Mouse (Mus musculus): ENCODE data around the gene Steap3. TPM values are rescaled to one million over a fixed set of nuclear protein-coding genes. Genes with fewer than 3 reads are reported as not detected.

Gene Steap3
- polyA plus RNA-seq, 1 experiment from 2014 or later, result 2.1 TPM

- H3K9ac ChIP-seq (ENCODE audit: low read length), result no peak overlapping the region
- no peaks in the 10 kb centered on the region for H3K27me3 ChIP-seq (replicated peaks; ENCODE audit: control insufficient read depth, insufficient read depth, low read length)
- H3K9me3 ChIP-seq (replicated peaks; ENCODE audit: control insufficient read depth, low read length), result no peaks in the 10 kb centered on the region
- H3K4me2 ChIP-seq (ENCODE audit: low read length), result no peak overlapping the region
- no peaks in the 10 kb centered on the region for H3K36me3 ChIP-seq (ENCODE audit: control insufficient read depth, insufficient read depth, low read length)
- H3K27ac ChIP-seq (ENCODE audit: low read depth, low read length), result no peak overlapping the region
- ATAC-seq, result no peak
- H3K4me3 ChIP-seq (ENCODE audit: low read depth, low read length), result no peak overlapping the region
- no peaks in the 10 kb centered on the region for H3K4me1 ChIP-seq (ENCODE audit: control insufficient read depth, insufficient read depth, low read length)
- WGBS, result 59% methylated on average over 9 of the region's 9 CpGs
- DNase-seq (ENCODE audit: low spot score), result no peak
Observed at GRCm38 (mm10) chr1:120258744-120259143, 13.8 kb downstream of the Steap3 start.

GRCm38 (mm10) chr1:120258245-120258644, 14.3 kb downstream of the Steap3 start:
- Histone ChIP-seq H3K9ac (ENCODE audit: low read length) (no peak overlapping the region), H3K4me3 (ENCODE audit: low read depth, low read length) (no peak overlapping the region), H3K27me3 (replicated peaks; ENCODE audit: control insufficient read depth, insufficient read depth, low read length) (no peaks in the 10 kb centered on the region), H3K4me1 (ENCODE audit: control insufficient read depth, insufficient read depth, low read length) (no peaks in the 10 kb centered on the region), H3K4me2 (ENCODE audit: low read length) (no peak overlapping the region), H3K36me3 (ENCODE audit: control insufficient read depth, insufficient read depth, low read length) (no peaks in the 10 kb centered on the region), H3K27ac (ENCODE audit: low read depth, low read length) (no peak overlapping the region), H3K9me3 (replicated peaks; ENCODE audit: control insufficient read depth, low read length) (no peaks in the 10 kb centered on the region)
- DNase-seq (ENCODE audit: low spot score), result no peak
- no peak for ATAC-seq
- WGBS, result 78% methylated on average over 8 of the region's 8 CpGs

- WGBS, result 82% methylated on average over 6 of the region's 6 CpGs
- Histone ChIP-seq H3K36me3 (ENCODE audit: control insufficient read depth, insufficient read depth, low read length) (no peaks in the 10 kb centered on the region), H3K27me3 (replicated peaks; ENCODE audit: control insufficient read depth, insufficient read depth, low read length) (no peaks in the 10 kb centered on the region), H3K27ac (ENCODE audit: low read depth, low read length) (no peak overlapping the region), H3K4me1 (ENCODE audit: control insufficient read depth, insufficient read depth, low read length) (no peaks in the 10 kb centered on the region), H3K4me3 (ENCODE audit: low read depth, low read length) (no peak overlapping the region), H3K4me2 (ENCODE audit: low read length) (no peak overlapping the region), H3K9ac (ENCODE audit: low read length) (no peak overlapping the region), H3K9me3 (replicated peaks; ENCODE audit: control insufficient read depth, low read length) (no peaks in the 10 kb centered on the region)
- ATAC-seq, result no peak
- DNase-seq (ENCODE audit: low spot score), result no peak
Observed at GRCm38 (mm10) chr1:120253751-120254150, 18.8 kb downstream of the Steap3 start.

DNA sequence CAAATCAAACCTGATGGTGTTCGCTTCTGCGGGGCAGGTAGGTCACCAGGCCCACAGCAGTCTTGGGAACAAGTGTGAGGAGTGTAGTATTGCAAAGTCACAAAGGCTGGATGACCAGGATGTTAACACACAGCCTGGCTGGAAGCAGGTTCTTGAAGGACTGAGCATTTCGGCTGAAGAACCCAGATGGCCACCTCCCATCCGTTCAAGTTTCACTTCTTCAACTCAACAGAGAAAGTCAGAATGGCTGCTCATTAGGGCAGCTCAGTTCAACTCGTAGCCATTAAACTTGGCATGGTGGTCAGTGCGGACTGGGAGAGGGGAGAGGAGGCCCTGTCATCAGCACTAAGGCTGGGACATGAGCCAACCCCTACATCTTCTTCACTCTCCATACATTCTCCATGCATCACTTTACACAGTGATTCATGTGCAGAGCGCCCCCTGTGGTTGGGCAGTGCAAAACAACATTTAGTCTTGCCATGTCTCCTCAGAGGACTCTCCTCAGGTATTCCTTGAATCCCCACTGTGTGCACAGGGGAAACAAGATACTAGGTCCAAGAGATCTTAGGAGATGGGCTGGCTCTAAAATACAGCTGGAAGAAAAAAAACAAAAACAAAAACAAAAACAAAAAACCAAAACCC, 19.9 kb downstream of the Steap3 start:
- no peak overlapping the region for H3K9ac ChIP-seq (ENCODE audit: low read length)

GRCm38 (mm10) chr1:120251193-120251592, 21.3 kb downstream of the Steap3 start:
- no peak for ATAC-seq
- no peak overlapping the region for H3K9ac ChIP-seq (ENCODE audit: low read length)
- H3K4me1 ChIP-seq (ENCODE audit: control insufficient read depth, insufficient read depth, low read length), result no peaks in the 10 kb centered on the region
- no peaks in the 10 kb centered on the region for H3K9me3 ChIP-seq (replicated peaks; ENCODE audit: control insufficient read depth, low read length)
- no peak overlapping the region for H3K4me2 ChIP-seq (ENCODE audit: low read length)
- H3K4me3 ChIP-seq (ENCODE audit: low read depth, low read length), result no peak overlapping the region
- WGBS, result 96% methylated on average over 1 of the region's 1 CpGs
- H3K27me3 ChIP-seq (replicated peaks; ENCODE audit: control insufficient read depth, insufficient read depth, low read length), result no peaks in the 10 kb centered on the region
- H3K27ac ChIP-seq (ENCODE audit: low read depth, low read length), result no peak overlapping the region
- no peaks in the 10 kb centered on the region for H3K36me3 ChIP-seq (ENCODE audit: control insufficient read depth, insufficient read depth, low read length)
- DNase-seq (ENCODE audit: low spot score), result no peak

More for the DNA sequence above, 19.9 kb downstream of the Steap3 start:
- Histone ChIP-seq H3K4me3 (ENCODE audit: low read depth, low read length) (no peak overlapping the region), H3K36me3 (ENCODE audit: control insufficient read depth, insufficient read depth, low read length) (no peaks in the 10 kb centered on the region), H3K9me3 (replicated peaks; ENCODE audit: control insufficient read depth, low read length) (no peaks in the 10 kb centered on the region), H3K27me3 (replicated peaks; ENCODE audit: control insufficient read depth, insufficient read depth, low read length) (no peaks in the 10 kb centered on the region), H3K4me1 (ENCODE audit: control insufficient read depth, insufficient read depth, low read length) (no peaks in the 10 kb centered on the region), H3K4me2 (ENCODE audit: low read length) (no peak overlapping the region), H3K27ac (ENCODE audit: low read depth, low read length) (no peak overlapping the region)
- DNase-seq (ENCODE audit: low spot score) (no peak), ATAC-seq (no peak)
- WGBS, result 90% methylated on average over 7 of the region's 7 CpGs

DNA sequence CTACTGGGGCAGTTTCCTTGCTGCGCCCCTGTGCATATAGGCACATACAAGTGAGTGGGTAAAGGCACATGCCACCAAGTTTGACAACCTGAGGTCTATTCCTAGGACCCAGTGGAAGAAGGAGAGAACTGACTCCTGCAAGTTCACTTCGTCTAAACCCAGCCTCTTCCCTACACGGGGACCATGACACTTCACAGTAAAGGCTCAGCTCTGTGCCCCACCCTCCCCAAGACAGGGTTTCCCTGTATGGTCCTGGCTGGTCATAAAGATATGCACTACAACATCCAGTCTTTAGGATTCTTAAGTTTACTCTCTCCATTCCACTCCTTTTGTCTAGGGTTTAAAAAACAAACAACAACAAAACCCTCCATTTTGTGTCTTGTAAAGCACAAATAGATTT, 21.9 kb downstream of the Steap3 start:
- no peak overlapping the region for H3K4me2 ChIP-seq (ENCODE audit: low read length)
- 88% methylated on average over 3 of the region's 3 CpGs for WGBS

GRCm38 (mm10) chr1:120249842-120250241, 22.7 kb downstream of the Steap3 start:
- no peak overlapping the region for H3K4me3 ChIP-seq (ENCODE audit: low read depth, low read length)
- no peak for ATAC-seq
- no peaks in the 10 kb centered on the region for H3K36me3 ChIP-seq (ENCODE audit: control insufficient read depth, insufficient read depth, low read length)
- no peaks in the 10 kb centered on the region for H3K9me3 ChIP-seq (replicated peaks; ENCODE audit: control insufficient read depth, low read length)
- no peak overlapping the region for H3K4me2 ChIP-seq (ENCODE audit: low read length)
- no peak for DNase-seq (ENCODE audit: low spot score)
- no peaks in the 10 kb centered on the region for H3K27me3 ChIP-seq (replicated peaks; ENCODE audit: control insufficient read depth, insufficient read depth, low read length)
- H3K27ac ChIP-seq (ENCODE audit: low read depth, low read length), result no peak overlapping the region
- no peak overlapping the region for H3K9ac ChIP-seq (ENCODE audit: low read length)
- WGBS, result 91% methylated on average over 5 of the region's 5 CpGs
- H3K4me1 ChIP-seq (ENCODE audit: control insufficient read depth, insufficient read depth, low read length), result peaks cover 2% of the 10 kb centered on the region; the same call in 1 of the 2 replicates

More for the DNA sequence above, 21.9 kb downstream of the Steap3 start:
- DNase-seq (ENCODE audit: low spot score) (no peak), ATAC-seq (no peak)
- Histone ChIP-seq H3K9me3 (replicated peaks; ENCODE audit: control insufficient read depth, low read length) (no peaks in the 10 kb centered on the region), H3K36me3 (ENCODE audit: control insufficient read depth, insufficient read depth, low read length) (no peaks in the 10 kb centered on the region), H3K9ac (ENCODE audit: low read length) (no peak overlapping the region), H3K27me3 (replicated peaks; ENCODE audit: control insufficient read depth, insufficient read depth, low read length) (no peaks in the 10 kb centered on the region), H3K27ac (ENCODE audit: low read depth, low read length) (no peak overlapping the region), H3K4me3 (ENCODE audit: low read depth, low read length) (no peak overlapping the region), H3K4me1 (ENCODE audit: control insufficient read depth, insufficient read depth, low read length) (peaks cover 2% of the 10 kb centered on the region; the same call in 1 of the 2 replicates)

GRCm38 (mm10) chr1:120248156-120248555, 24.3 kb downstream of the Steap3 start:
- H3K36me3 ChIP-seq (ENCODE audit: control insufficient read depth, insufficient read depth, low read length), result no peaks in the 10 kb centered on the region
- no peak overlapping the region for H3K9ac ChIP-seq (ENCODE audit: low read length)
- WGBS, result 73% methylated on average over 5 of the region's 5 CpGs
- no peaks in the 10 kb centered on the region for H3K27me3 ChIP-seq (replicated peaks; ENCODE audit: control insufficient read depth, insufficient read depth, low read length)
- no peak overlapping the region for H3K4me3 ChIP-seq (ENCODE audit: low read depth, low read length)
- DNase-seq (ENCODE audit: low spot score) (no peak), ATAC-seq (no peak)
- no peak overlapping the region for H3K4me2 ChIP-seq (ENCODE audit: low read length)
- no peak overlapping the region for H3K27ac ChIP-seq (ENCODE audit: low read depth, low read length)
- no peaks in the 10 kb centered on the region for H3K9me3 ChIP-seq (replicated peaks; ENCODE audit: control insufficient read depth, low read length)
- peaks cover 2% of the 10 kb centered on the region; the same call in 1 of the 2 replicates for H3K4me1 ChIP-seq (ENCODE audit: control insufficient read depth, insufficient read depth, low read length)

DNA sequence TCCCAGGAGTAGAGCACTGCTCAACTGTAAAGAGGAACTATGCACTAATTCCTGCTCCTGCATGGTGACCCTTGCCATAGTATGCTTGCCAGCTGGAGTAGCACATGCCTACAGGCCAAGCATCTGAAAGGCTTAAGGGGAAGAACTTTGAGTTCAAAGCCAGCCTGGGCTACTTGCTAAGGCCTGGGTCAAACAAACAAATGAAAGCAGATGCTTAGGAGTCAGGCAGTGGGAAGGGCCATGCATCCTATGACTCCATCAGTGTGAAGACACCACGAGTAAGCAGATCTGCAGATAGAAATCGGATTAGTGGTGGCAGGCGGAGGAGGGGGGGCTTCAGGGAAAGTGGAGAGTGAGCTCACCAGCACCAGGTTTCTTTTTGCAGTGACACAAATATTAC, 25.2 kb downstream of the Steap3 start:
- Histone ChIP-seq H3K4me3 (ENCODE audit: low read depth, low read length) (no peak overlapping the region), H3K36me3 (ENCODE audit: control insufficient read depth, insufficient read depth, low read length) (no peaks in the 10 kb centered on the region), H3K4me2 (ENCODE audit: low read length) (no peak overlapping the region), H3K9me3 (replicated peaks; ENCODE audit: control insufficient read depth, low read length) (no peaks in the 10 kb centered on the region), H3K4me1 (ENCODE audit: control insufficient read depth, insufficient read depth, low read length) (peaks cover 2% of the 10 kb centered on the region; the same call in 1 of the 2 replicates), H3K27ac (ENCODE audit: low read depth, low read length) (no peak overlapping the region), H3K27me3 (replicated peaks; ENCODE audit: control insufficient read depth, insufficient read depth, low read length) (no peaks in the 10 kb centered on the region), H3K9ac (ENCODE audit: low read length) (no peak overlapping the region)
- DNase-seq (ENCODE audit: low spot score), result no peak
- no peak for ATAC-seq
- 71% methylated on average over 3 of the region's 3 CpGs for WGBS
